Mouse (Mus musculus) kidney, adult 10 weeks (tissue): ENCODE results near the gene Tmem196. TPM values are rescaled to one million over a fixed set of nuclear protein-coding genes. Genes with fewer than 3 reads are reported as not detected.

Experiments
- polyA plus RNA-seq: library from polyadenylated mRNA; stranded (reverse); fragments of 350-450 nt; fragmentation: Illumina TruSeq; extraction: RNeasy Lipid Tissue Mini Kit (QIAGEN cat#74804); gene quantifications from one replicate; pipeline ENCODE4 v1.2.3, GENCODE M21; 2014; ENCODE audit warnings: low read depth, low replicate concordance

Tmem196 gene
- 0.36 TPM for polyA plus RNA-seq

GRCm38 (mm10) chr12:119945589-119946310, at the start of gene Tmem196:
TSS of gene Tmem196 (plus strand) at chr12:119945822.

